ENCODE assay signal across 35 mouse cellular contexts in genomic region chr12:51603306-51603705, GRCm38 (mm10). TPM values are rescaled to one million over a fixed set of nuclear protein-coding genes. Genes with fewer than 3 reads are reported as not detected.
"Had no signal": no experiment of that assay in that cellular context is flagged by ENCODE, and none has a peak within 500 bp of the region (broad histone marks: within the 10 kb centered on the region; RNA-seq: fewer than 3 reads in every experiment).

No protein-coding gene starts in this region.

- H3K9me3 ChIP-seq: heart, embryonic 10.5 days; heart, embryonic 13.5 days; heart, embryonic 15.5 days; hindbrain, embryonic 10.5 days; hindbrain, embryonic 12.5 days; hindbrain, embryonic 13.5 days; hindbrain, embryonic 15.5 days; intestine, embryonic 15.5 days; kidney, embryonic 15.5 days had no signal

- H3K4me2 ChIP-seq: heart, embryonic 11.5 days; heart, embryonic 12.5 days; heart, embryonic 13.5 days; heart, embryonic 15.5 days; hindbrain, embryonic 12.5 days; hindbrain, embryonic 13.5 days; hindbrain, embryonic 14.5 days; hindbrain, embryonic 15.5 days; intestine, embryonic 15.5 days; kidney, embryonic 15.5 days had no signal

- H3K4me3 ChIP-seq: heart, embryonic 10.5 days; heart, embryonic 12.5 days; heart, embryonic 13.5 days; heart, embryonic 15.5 days; hindbrain, embryonic 10.5 days; hindbrain, embryonic 12.5 days; hindbrain, embryonic 13.5 days; hindbrain, embryonic 15.5 days; intestine, embryonic 15.5 days; kidney, embryonic 15.5 days; layer of hippocampus, adult 2 months had no signal

- H3K27me3 ChIP-seq: heart, embryonic 12.5 days; heart, embryonic 13.5 days; heart, embryonic 15.5 days; hindbrain, embryonic 12.5 days; hindbrain, embryonic 13.5 days; hindbrain, embryonic 15.5 days; intestine, embryonic 15.5 days; kidney, embryonic 15.5 days had no signal

- H3K27ac ChIP-seq: heart, embryonic 10.5 days; heart, embryonic 13.5 days; heart, embryonic 15.5 days; hindbrain, embryonic 10.5 days; hindbrain, embryonic 12.5 days; hindbrain, embryonic 13.5 days; hindbrain, embryonic 14.5 days; hindbrain, embryonic 15.5 days; hindbrain, postnatal 0 days; intestine, embryonic 15.5 days; kidney, embryonic 15.5 days; kidney, postnatal 0 days; layer of hippocampus, adult 2 months had no signal

- DNase-seq: heart, postnatal 10 days; heart, postnatal 36 days; heart, postnatal 4 days; kidney, adult 11 months; kidney, adult 18-20 months; kidney, adult 2 months; kidney, adult 8-10 months; kidney, adult 9 months; kidney, postnatal 10 days; kidney, postnatal 14 days; kidney, postnatal 25 days; kidney, postnatal 36 days; kidney, postnatal 4 days; layer of hippocampus, adult 9-11 months; layer of hippocampus, postnatal 36 days had no signal

- H3K9ac ChIP-seq: heart, embryonic 12.5 days; heart, embryonic 13.5 days; heart, embryonic 15.5 days; hindbrain, embryonic 12.5 days; hindbrain, embryonic 13.5 days; hindbrain, embryonic 14.5 days; hindbrain, embryonic 15.5 days; intestine, embryonic 15.5 days; kidney, embryonic 15.5 days had no signal

- H3K4me1 ChIP-seq: heart, embryonic 10.5 days; heart, embryonic 12.5 days; heart, embryonic 13.5 days; heart, embryonic 15.5 days; hindbrain, embryonic 10.5 days; hindbrain, embryonic 12.5 days; hindbrain, embryonic 13.5 days; hindbrain, embryonic 15.5 days; intestine, embryonic 15.5 days; kidney, embryonic 15.5 days had no signal

- ATAC-seq: hindbrain, embryonic 16.5 days; hindbrain, postnatal 0 days; inflammation-experienced regulatory T-cells, adult 6 months; intestine, embryonic 15.5 days; intestine, embryonic 16.5 days; intestine, postnatal 0 days had no signal

RNA-seq across cellular contexts. Expression of gene Coch, which starts 10.2 kb away (rescaled TPM):
- total RNA-seq: hematopoietic stem cell, adult 5-6 weeks had no signal
